Mouse (Mus musculus) lung, adult 2 months (tissue): ENCODE measurements around the gene Ccdc63.

Source experiments
- CTCF ChIP-seq: fragments of 200-500 bp; IDR thresholded peaks from 2 replicates; pipeline ENCODE4 v1.5.1; 2011; ENCODE audit warnings: mild to moderate bottlenecking, low read length, control low read depth; ENCODE audit not compliant: insufficient read depth
- POLR2A ChIP-seq: fragments of 200-500 bp; IDR thresholded peaks from 2 replicates; pipeline ENCODE4 v1.6.1; 2011; ENCODE audit warnings: low read depth, mild to moderate bottlenecking, control low read depth, low read length, borderline replicate concordance; ENCODE audit errors: extremely low read depth

DNA sequence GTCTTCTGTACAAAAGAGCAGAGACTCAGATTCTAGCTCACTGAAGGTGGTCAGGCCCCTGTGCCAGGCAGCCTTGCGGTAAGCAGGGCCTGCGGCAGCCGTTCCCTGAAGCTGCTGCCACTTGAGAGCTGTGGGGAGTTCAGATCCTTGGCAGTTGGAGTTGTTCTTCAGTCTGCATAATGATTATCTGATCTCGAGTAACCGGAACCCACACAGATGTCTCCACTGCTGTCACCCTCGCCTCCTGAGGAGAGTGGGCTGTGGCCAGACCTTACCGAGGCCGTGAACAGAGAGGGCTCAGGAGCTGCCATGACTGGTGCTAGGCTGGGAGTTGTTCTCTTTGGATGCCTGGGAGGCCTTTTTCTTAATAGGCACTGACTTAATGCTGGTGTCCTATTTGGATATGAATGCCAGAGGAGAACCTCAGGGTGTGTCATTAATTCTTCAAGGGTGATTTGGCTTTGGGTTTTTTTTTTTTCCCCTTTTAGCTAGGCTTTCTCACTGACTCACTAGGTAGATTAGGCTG lies 26.1 kb upstream of the Ccdc63 start:
- no peak for TF ChIP-seq POLR2A
- no peak for TF ChIP-seq CTCF
